Mouse (Mus musculus): ENCODE data around the gene Hint1. TPM values are rescaled to one million over a fixed set of nuclear protein-coding genes. Genes with fewer than 3 reads are reported as not detected.

Gene Hint1
- polyA plus RNA-seq, 1 experiment, result 558 TPM

DNA sequence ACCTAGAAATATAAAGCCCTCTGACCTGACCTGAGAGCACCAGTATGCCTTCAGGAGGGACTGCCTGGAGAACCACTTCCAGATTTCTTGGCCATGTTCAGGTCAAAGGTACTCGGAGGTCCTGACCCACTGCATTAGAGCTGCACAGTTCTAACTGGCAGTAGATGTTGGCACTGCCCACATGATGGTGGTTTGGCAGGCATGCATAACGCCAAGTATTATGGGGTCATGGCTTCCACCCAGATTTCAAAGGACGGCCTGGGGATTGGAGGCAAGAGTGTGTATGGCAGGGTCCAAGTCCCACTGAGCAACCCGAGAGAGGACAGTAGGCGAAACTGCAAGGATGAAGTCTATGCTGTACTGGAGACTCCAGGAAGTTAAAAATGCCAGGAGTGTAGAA, 47.7 kb downstream of the Hint1 start:
- Histone ChIP-seq H3K27ac (replicated peaks; ENCODE audit: low read depth, low read length) (peak overlapping the region; percentile 70), H3K4me1 (ENCODE audit: control insufficient read depth, insufficient read depth, insufficient read length, low read length) (peaks cover 4% of the 10 kb centered on the region; the same call in 1 of the 2 replicates), H3K4me3 (ENCODE audit: insufficient read depth, low read depth, low read length) (no peak overlapping the region)

DNA sequence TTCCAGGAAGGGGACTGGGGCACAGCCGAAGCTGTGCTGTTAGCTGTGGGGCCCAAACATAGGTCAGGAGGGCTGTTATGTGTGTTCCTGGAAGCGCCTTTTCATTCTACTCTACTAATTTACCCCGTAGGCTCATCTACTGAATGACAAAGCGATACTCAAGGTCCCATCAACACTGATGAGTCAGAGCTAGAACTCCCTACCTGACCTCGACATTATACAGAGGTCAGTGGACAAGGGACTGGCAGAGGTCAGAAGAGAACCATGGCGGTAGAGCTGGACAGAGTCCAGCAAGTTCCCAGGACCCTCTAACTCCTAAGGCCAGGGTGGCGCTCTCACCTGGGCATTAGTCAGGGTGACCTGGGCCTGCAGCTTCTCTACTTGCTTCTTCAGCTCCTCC, 51.3 kb downstream of the Hint1 start:
- no peak overlapping the region for H3K27ac ChIP-seq (replicated peaks; ENCODE audit: low read depth, low read length)
- no peak overlapping the region for H3K4me3 ChIP-seq (ENCODE audit: insufficient read depth, low read depth, low read length)
- peaks cover 14% of the 10 kb centered on the region; the same call in 1 of the 2 replicates for H3K4me1 ChIP-seq (ENCODE audit: control insufficient read depth, insufficient read depth, insufficient read length, low read length)

GRCm38 (mm10) chr11:54918273-54918672, 52.1 kb downstream of the Hint1 start:
- no peak overlapping the region for H3K4me3 ChIP-seq (ENCODE audit: insufficient read depth, low read depth, low read length)
- H3K4me1 ChIP-seq (ENCODE audit: control insufficient read depth, insufficient read depth, insufficient read length, low read length), result peaks cover 14% of the 10 kb centered on the region; the same call in 1 of the 2 replicates
- no peak overlapping the region for H3K27ac ChIP-seq (replicated peaks; ENCODE audit: low read depth, low read length)

Other genes starting within 250 kb of the Hint1 start
- 11.8 and 18.7 TPM in 2 replicates for gene Cdc42se2, start 78.7 kb upstream of the Hint1 start, polyA plus RNA-seq (2012; ENCODE audit: insufficient read depth, insufficient read length, missing spikeins)
- gene Lyrm7, start 5.5 kb upstream of the Hint1 start, polyA plus RNA-seq (2012; ENCODE audit: insufficient read depth, insufficient read length, missing spikeins), result 51.4 and 62.3 TPM in 2 replicates
- 1,156 and 2,121 TPM in 2 replicates for gene Gpx3, start 36.1 kb downstream of the Hint1 start, polyA plus RNA-seq (2012; ENCODE audit: insufficient read depth, insufficient read length, missing spikeins)
- gene Tnip1, start 96.5 kb downstream of the Hint1 start, polyA plus RNA-seq (2012; ENCODE audit: insufficient read depth, insufficient read length, missing spikeins), result 16.0 and 16.9 TPM in 2 replicates
- gene Anxa6, start 167.1 kb downstream of the Hint1 start, polyA plus RNA-seq (2012; ENCODE audit: insufficient read depth, insufficient read length, missing spikeins), result 212 and 213 TPM in 2 replicates
- gene Ccdc69, start 211.7 kb downstream of the Hint1 start, polyA plus RNA-seq (2012; ENCODE audit: insufficient read depth, insufficient read length, missing spikeins), result 42.5 and 46.3 TPM in 2 replicates
- gene Gm2a, start 231.7 kb downstream of the Hint1 start, polyA plus RNA-seq (2012; ENCODE audit: insufficient read depth, insufficient read length, missing spikeins), result 57.5 and 65.4 TPM in 2 replicates